Mouse (Mus musculus) thymus, postnatal 25 days (tissue): ENCODE data around the gene Exoc4.

Experiments
- DNase-seq: peaks from one replicate; pipeline ENCODE4 v3.0.0; 2022

The Exoc4 gene

GRCm38 (mm10) chr6:33681778-33682640 lies 433.1 kb downstream of the Exoc4 start:
- peak; percentile 48 for DNase-seq

GRCm38 (mm10) chr6:33683533-33683932 lies 434.6 kb downstream of the Exoc4 start:
- DNase-seq, result peak; percentile 46

GRCm38 (mm10) chr6:33685321-33685720 lies 436.4 kb downstream of the Exoc4 start:
- no peak for DNase-seq

- no peak for DNase-seq
Observed at GRCm38 (mm10) chr6:33690601-33691000, 441.7 kb downstream of the Exoc4 start.

GRCm38 (mm10) chr6:33696976-33697375 lies 448.1 kb downstream of the Exoc4 start:
- no peak for DNase-seq

GRCm38 (mm10) chr6:33708907-33709306 lies 460.0 kb downstream of the Exoc4 start:
- DNase-seq, result no peak

- DNase-seq, result no peak
Observed at GRCm38 (mm10) chr6:33709340-33709739, 460.5 kb downstream of the Exoc4 start.

GRCm38 (mm10) chr6:33711742-33712141 lies 462.9 kb downstream of the Exoc4 start:
- no peak for DNase-seq

GRCm38 (mm10) chr6:33712540-33713118 lies 463.7 kb downstream of the Exoc4 start:
- no peak for DNase-seq

GRCm38 (mm10) chr6:33716254-33716965 lies 467.5 kb downstream of the Exoc4 start:
- no peak for DNase-seq

- DNase-seq, result no peak
Observed at GRCm38 (mm10) chr6:33721166-33721565, 472.3 kb downstream of the Exoc4 start.

GRCm38 (mm10) chr6:33722811-33723210 lies 473.9 kb downstream of the Exoc4 start:
- no peak for DNase-seq

- DNase-seq, result no peak
Observed at GRCm38 (mm10) chr6:33724596-33724995, 475.7 kb downstream of the Exoc4 start.

GRCm38 (mm10) chr6:33727271-33727670 lies 478.4 kb downstream of the Exoc4 start:
- no peak for DNase-seq

GRCm38 (mm10) chr6:33732214-33732613 lies 483.3 kb downstream of the Exoc4 start:
- DNase-seq, result no peak

- DNase-seq, result no peak
Observed at GRCm38 (mm10) chr6:33733602-33734001, 484.7 kb downstream of the Exoc4 start.

- no peak for DNase-seq
Observed at GRCm38 (mm10) chr6:33734032-33734431, 485.1 kb downstream of the Exoc4 start.

GRCm38 (mm10) chr6:33738857-33739291 lies 490.0 kb downstream of the Exoc4 start:
- DNase-seq, result no peak

GRCm38 (mm10) chr6:33739304-33739703 lies 490.4 kb downstream of the Exoc4 start:
- no peak for DNase-seq

- DNase-seq, result no peak
Observed at GRCm38 (mm10) chr6:33755976-33756375, 507.1 kb downstream of the Exoc4 start.

- DNase-seq, result no peak
Observed at GRCm38 (mm10) chr6:33761557-33761956, 512.7 kb downstream of the Exoc4 start.

GRCm38 (mm10) chr6:33763245-33763644 lies 514.4 kb downstream of the Exoc4 start:
- no peak for DNase-seq

- DNase-seq, result peak; percentile 23
Observed at GRCm38 (mm10) chr6:33763970-33764369, 515.1 kb downstream of the Exoc4 start.

- no peak for DNase-seq
Observed at GRCm38 (mm10) chr6:33769251-33769650, 520.4 kb downstream of the Exoc4 start.
